9 mouse cellular contexts compared by ENCODE assay signal in the genomic region with DNA sequence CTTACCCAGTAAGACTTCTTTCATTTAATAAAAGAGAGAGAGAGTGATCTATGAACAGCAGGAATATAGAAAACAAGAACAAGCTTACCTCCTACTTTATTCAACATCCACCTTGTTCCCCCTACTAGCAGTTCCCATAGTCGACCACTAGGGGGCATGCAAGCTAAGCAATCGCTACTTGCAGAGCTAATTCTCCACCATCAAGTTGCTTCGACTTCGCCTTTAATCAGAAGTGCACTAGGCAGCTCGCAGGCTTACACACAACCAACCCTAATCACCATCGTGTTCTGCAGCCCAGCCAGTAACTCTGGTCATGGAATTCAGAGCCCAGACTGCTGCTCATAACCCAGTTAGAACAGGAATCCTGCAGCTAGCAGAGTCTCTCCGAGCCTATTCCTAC. TPM values are rescaled to one million over a fixed set of nuclear protein-coding genes. Genes with fewer than 3 reads are reported as not detected.
DNase-seq lines count a peak whose midpoint lies in the region; ATAC-seq lines count a peak whose summit lies in the region.
"Had no signal": no experiment of that assay in that cellular context is flagged by ENCODE, and none has a peak within 500 bp of the region (broad histone marks: within the 10 kb centered on the region; RNA-seq: fewer than 3 reads in every experiment).

No protein-coding gene starts in this region.

- WGBS in forebrain, embryonic 15.5 days = 13% methylated on average over 7 of the region's 7 CpGs

- H3K4me2 ChIP-seq in forebrain, embryonic 15.5 days (replicated peaks) = no peak overlapping the region
- H3K4me2 ChIP-seq: limb, embryonic 13.5 days had no signal

- peaks cover 3% of the 10 kb centered on the region; the same call in 1 of the 2 replicates for H3K4me1 ChIP-seq in forebrain, embryonic 15.5 days
- H3K4me1 ChIP-seq: limb, embryonic 13.5 days had no signal

- DNase-seq in MEL-GATA-1-ER (ENCODE audit: extremely low read depth, low read depth) = peak; percentile 65
- DNase-seq in c-Kit-positive CD71-positive TER-119-positive erythroid progenitor cells, embryonic 14.5 days (ENCODE audit: low spot score) = peak; percentile 78
- DNase-seq in heart, postnatal 14 days = peak; percentile 79 to 89
- DNase-seq in layer of hippocampus, adult 9-10 months (ENCODE audit: low spot score) = peak; percentile 68
- peak; percentile 85 for DNase-seq in lung, postnatal 36 days
- peak; percentile 85 for DNase-seq in right cerebral cortex, adult 18-20 months
- peak; percentile 47 for DNase-seq in urinary bladder, adult 2 months (ENCODE audit: low spot score)

- intact Hi-C loops in heart, postnatal 14 days (cut with DNase I) = loop anchor here (1.0 to 5.0 kb wide), 3 partner anchors 17 to 172 kb away; no protein-coding TSS in a partner anchor

- H3K27me3 ChIP-seq in forebrain, embryonic 15.5 days = no peaks in the 10 kb centered on the region

- no peak overlapping the region for H3K27ac ChIP-seq in forebrain, embryonic 15.5 days (replicated peaks)
- H3K27ac ChIP-seq: limb, embryonic 13.5 days had no signal

- ATAC-seq in forebrain, embryonic 15.5 days (replicated peaks) = peak; percentile 81

- H3K36me3 ChIP-seq in forebrain, embryonic 15.5 days = no peaks in the 10 kb centered on the region
- H3K36me3 ChIP-seq: limb, embryonic 13.5 days had no signal

- H3K4me3 ChIP-seq in forebrain, embryonic 15.5 days = no peak overlapping the region
- H3K4me3 ChIP-seq: limb, embryonic 13.5 days had no signal

- no peak overlapping the region for H3K9ac ChIP-seq in forebrain, embryonic 15.5 days (replicated peaks)
- H3K9ac ChIP-seq: limb, embryonic 13.5 days had no signal

- H3K9me3 ChIP-seq in forebrain, embryonic 15.5 days = no peaks in the 10 kb centered on the region
- H3K9me3 ChIP-seq: limb, embryonic 13.5 days had no signal

RNA-seq across cellular contexts. Expression of a gene that starts 17.9 kb away (rescaled TPM):
- 102 and 106 TPM in 2 replicates for polyA plus RNA-seq in forebrain, embryonic 15.5 days (2015; fragmentation: Nextera tagmentation; extraction: Ambion mirVana)
- total RNA-seq in heart, postnatal 14 days (2021) = 1 to 10 TPM; 7.4 to 7.7 TPM
- polyA plus RNA-seq in urinary bladder, adult 2 months (2012; rRNA removed) = 123 and 150 TPM in 2 replicates

RNA-seq across cellular contexts. Expression of a gene that starts 18.1 kb away (rescaled TPM):
- polyA plus RNA-seq in forebrain, embryonic 15.5 days (2015; fragmentation: Nextera tagmentation; extraction: Ambion mirVana) = 18.8 and 19.6 TPM in 2 replicates
- total RNA-seq in heart, postnatal 14 days (2021) = 1 to 10 TPM; 1.5 to 1.8 TPM
- 1.7 and 2.8 TPM in 2 replicates for polyA plus RNA-seq in urinary bladder, adult 2 months (2012; rRNA removed)

RNA-seq across cellular contexts. Expression of a gene that starts 35.3 kb away (rescaled TPM):
- 751 and 752 TPM in 2 replicates for polyA plus RNA-seq in forebrain, embryonic 15.5 days (2015; fragmentation: Nextera tagmentation; extraction: Ambion mirVana)
- total RNA-seq in heart, postnatal 14 days (2021) = 1,000 to 10,000 TPM; 2,287 to 2,318 TPM
- polyA plus RNA-seq in urinary bladder, adult 2 months (2012; rRNA removed) = 223 and 254 TPM in 2 replicates

RNA-seq across cellular contexts. Expression of a gene that starts 45.9 kb away (rescaled TPM):
- 21.3 and 29.5 TPM in 2 replicates for polyA plus RNA-seq in forebrain, embryonic 15.5 days (2015; fragmentation: Nextera tagmentation; extraction: Ambion mirVana)
- 1 to 10 TPM; 9.0 to 9.3 TPM for total RNA-seq in heart, postnatal 14 days (2021)
- 47.1 and 75.2 TPM in 2 replicates for polyA plus RNA-seq in urinary bladder, adult 2 months (2012; rRNA removed)

RNA-seq across cellular contexts. Expression of a gene that starts 51.6 kb away (rescaled TPM):
- 24.1 and 26.2 TPM in 2 replicates for polyA plus RNA-seq in forebrain, embryonic 15.5 days (2015; fragmentation: Nextera tagmentation; extraction: Ambion mirVana)
- 1 to 10 TPM; 5.0 to 5.9 TPM for total RNA-seq in heart, postnatal 14 days (2021)
- 14.9 and 17.5 TPM in 2 replicates for polyA plus RNA-seq in urinary bladder, adult 2 months (2012; rRNA removed)
